Mouse (Mus musculus) kidney, adult 8-10 months (tissue): ENCODE data around the gene Rap2b.
A peak's percentile ranks its signal among the peaks of the same experiment; 100 is the strongest.

Experiments
- DNase-seq, 2 experiments: peaks; one replicate each; pipeline ENCODE4 v3.0.0; 2022

Gene Rap2b

GRCm38 (mm10) chr3:61361338-61361737 lies at the start of gene Rap2b:
Rap2b (plus strand) TSS chr3:61361638.
- no peak for DNase-seq

- no peak for DNase-seq
Measured at GRCm38 (mm10) chr3:61315002-61315401, 46.4 kb upstream of the Rap2b start.

GRCm38 (mm10) chr3:61320031-61320430 lies 41.4 kb upstream of the Rap2b start:
- DNase-seq: no peak

GRCm38 (mm10) chr3:61321632-61322031 lies 39.8 kb upstream of the Rap2b start:
- DNase-seq: no peak

GRCm38 (mm10) chr3:61336205-61336604 lies 25.2 kb upstream of the Rap2b start:
- peak; percentile 31 to 32 for DNase-seq

- no peak for DNase-seq
Measured at GRCm38 (mm10) chr3:61337230-61337629, 24.2 kb upstream of the Rap2b start.

- peak; percentile 63 to 72 for DNase-seq
Measured at GRCm38 (mm10) chr3:61340321-61340720, 21.1 kb upstream of the Rap2b start.

GRCm38 (mm10) chr3:61344031-61344430 lies 17.4 kb upstream of the Rap2b start:
- no peak for DNase-seq

- DNase-seq: no peak
Measured at GRCm38 (mm10) chr3:61345636-61346035, 15.8 kb upstream of the Rap2b start.

- no peak for DNase-seq
Measured at GRCm38 (mm10) chr3:61348036-61348614, 13.3 kb upstream of the Rap2b start.

- no peak for DNase-seq
Measured at GRCm38 (mm10) chr3:61349433-61349832, 12.0 kb upstream of the Rap2b start.

GRCm38 (mm10) chr3:61355464-61355863 lies 6.0 kb upstream of the Rap2b start:
- DNase-seq: no peak

- DNase-seq: no peak
Measured at GRCm38 (mm10) chr3:61358107-61358506, 3.3 kb upstream of the Rap2b start.

GRCm38 (mm10) chr3:61358756-61359293 lies 2.6 kb upstream of the Rap2b start:
- no peak for DNase-seq

- DNase-seq: no peak
Measured at GRCm38 (mm10) chr3:61362821-61363160, 1.4 kb downstream of the Rap2b start.

- DNase-seq: peak; percentile 90 to 95
Measured at GRCm38 (mm10) chr3:61363161-61363988, 1.9 kb downstream of the Rap2b start.

GRCm38 (mm10) chr3:61363989-61364660 lies 2.7 kb downstream of the Rap2b start:
- peak; percentile 87 to 90 for DNase-seq

- no peak for DNase-seq
Measured at GRCm38 (mm10) chr3:61364661-61364977, 3.2 kb downstream of the Rap2b start.

- peak; percentile 15 to 24 for DNase-seq
Measured at GRCm38 (mm10) chr3:61364978-61365778, 3.7 kb downstream of the Rap2b start.

GRCm38 (mm10) chr3:61365779-61366373 lies 4.4 kb downstream of the Rap2b start, which contains the start of gene B430305J03Rik:
B430305J03Rik (minus strand) TSS chr3:61365951.
- no peak for DNase-seq

GRCm38 (mm10) chr3:61368446-61368845 lies 7.0 kb downstream of the Rap2b start:
- no peak for DNase-seq

GRCm38 (mm10) chr3:61376001-61376400 lies 14.6 kb downstream of the Rap2b start:
- no peak for DNase-seq
